Mouse (Mus musculus): ENCODE results near the gene AL731706.2.
A peak's percentile ranks its signal among the peaks of the same experiment; 100 is the strongest.
"Not testable (repeated sequence)": the region's sequence is repeated elsewhere in the genome, so short reads cannot be mapped to it uniquely, and the experiment has no call there.

The AL731706.2 gene

DNA sequence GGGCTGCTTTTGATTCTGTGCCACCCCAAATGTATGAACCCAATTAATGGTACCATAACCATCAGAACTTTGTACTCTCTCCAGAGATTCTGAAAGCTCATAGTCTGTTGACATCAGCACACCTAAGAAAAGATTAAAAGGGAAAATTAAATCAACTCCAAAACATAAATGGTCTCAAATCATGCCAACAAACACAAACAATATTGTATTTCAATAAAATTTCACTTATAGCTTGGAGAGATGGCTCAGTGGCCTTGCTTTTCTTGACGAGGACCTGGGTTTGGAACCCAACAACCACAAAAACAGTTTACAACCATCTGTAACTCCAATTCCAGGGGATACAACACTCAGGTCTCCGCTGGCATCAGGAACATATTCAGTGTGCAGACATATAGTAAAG is at the start of gene AL731706.2:
AL731706.2 (minus strand) TSS at position 101 of the 400 bp plus-strand sequence.
- no peak for DNase-seq (ENCODE audit: low read depth, low spot score)

DNA sequence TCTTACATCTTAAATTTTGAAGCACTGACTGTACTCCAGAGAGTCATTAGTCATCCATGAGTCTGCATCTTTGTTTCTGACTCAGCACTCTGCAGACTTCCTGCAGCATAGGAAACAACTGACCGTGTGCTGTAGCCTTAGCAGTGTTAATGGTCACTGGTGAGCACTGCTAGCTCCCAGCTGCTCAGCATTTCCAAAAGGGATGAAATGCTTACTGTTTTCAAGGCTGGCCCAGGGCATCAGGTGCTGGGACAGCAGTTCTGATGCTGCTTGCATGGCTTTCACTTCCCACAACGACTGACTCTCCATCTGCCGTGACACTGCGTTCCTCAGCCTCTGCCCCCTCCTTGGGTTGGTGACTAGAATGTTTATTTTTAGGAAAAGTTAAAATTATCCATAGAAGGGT is 35.5 kb upstream of the AL731706.2 start:
- peak; percentile 44 for DNase-seq (ENCODE audit: low read depth, low spot score)

DNA sequence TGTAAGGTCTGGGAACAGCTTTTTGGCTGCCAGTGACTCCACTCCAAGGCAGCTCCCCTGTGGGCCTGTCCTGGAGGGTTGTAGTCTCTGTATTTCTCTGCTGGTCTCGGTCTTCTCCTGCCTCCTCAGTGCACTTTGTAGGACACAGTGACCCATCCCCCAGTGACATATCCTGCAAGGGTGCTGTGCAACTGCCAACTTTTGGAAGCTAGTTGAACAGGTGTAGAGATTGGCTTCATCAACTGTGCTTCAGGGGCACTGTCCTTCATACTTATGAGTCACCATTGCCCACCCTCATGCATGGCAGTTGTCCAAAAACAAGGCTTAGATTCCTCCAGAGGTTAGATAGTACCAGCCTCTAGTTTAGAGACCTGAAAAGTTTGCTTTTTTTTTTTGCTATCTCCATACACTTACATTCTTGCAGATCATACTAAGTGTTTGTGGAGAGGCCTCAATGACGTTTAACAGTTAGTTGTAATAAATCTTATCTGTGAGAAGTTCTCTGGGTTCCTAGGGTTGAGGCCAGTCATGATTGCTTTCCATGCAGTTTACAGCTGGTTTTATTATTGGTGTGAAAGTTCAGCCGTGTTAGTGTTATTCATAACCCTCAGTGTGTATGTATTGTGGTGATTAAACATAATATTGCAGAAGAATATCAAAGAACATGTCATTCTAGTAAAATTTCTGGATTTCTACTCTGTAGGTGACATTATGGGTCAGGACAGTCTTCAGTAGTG is 34.9 kb upstream of the AL731706.2 start:
- no peak for DNase-seq (ENCODE audit: low read depth, low spot score)

DNA sequence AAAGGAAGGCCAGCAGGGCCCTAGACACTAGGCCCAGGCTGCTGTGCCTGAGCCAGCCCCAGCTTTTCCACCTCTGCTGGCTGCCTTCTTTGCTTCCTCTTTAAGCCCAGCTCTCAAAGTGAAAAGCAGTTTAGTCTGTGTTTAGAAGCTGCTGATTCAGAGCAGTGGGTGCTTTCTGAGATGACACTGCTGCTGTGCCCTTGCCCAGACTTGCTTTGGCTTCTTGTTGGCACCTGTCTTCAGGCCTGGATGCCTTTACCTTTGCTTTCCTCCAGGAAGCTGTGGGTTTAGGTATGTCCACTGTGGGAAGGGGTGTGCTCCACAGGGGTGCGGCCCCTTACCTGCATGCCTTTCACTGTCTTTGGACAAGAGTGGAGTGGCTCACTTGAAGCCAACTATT is 34.0 kb upstream of the AL731706.2 start:
- no peak for DNase-seq (ENCODE audit: low read depth, low spot score)

DNA sequence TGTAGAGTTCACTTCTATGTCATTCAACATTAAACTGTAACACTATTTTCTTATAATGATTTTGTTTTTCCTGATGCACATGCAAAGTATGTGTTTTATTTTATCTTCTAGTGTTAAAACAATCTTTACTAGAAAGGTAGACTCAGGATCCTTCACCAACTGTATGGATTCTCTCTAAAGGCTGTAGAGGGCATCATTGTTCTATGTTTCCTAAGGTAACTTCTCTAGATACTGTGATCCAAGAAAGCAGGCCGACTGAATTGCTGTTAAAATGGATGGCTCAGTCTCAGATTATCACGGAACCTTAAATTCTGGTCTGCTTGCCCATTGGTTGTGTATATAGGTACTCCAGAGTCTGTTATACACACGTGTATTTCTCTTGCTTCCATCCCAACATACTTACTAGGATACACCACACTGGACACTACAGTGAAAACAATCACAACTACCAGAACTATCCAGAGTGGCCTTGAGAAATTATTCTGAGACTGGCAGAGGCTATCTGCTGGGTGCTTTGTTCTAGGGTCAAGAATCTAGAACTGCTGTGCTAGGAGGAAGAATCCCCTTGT is 28.9 kb upstream of the AL731706.2 start:
- DNase-seq (ENCODE audit: low read depth, low spot score): peak; percentile 41

DNA sequence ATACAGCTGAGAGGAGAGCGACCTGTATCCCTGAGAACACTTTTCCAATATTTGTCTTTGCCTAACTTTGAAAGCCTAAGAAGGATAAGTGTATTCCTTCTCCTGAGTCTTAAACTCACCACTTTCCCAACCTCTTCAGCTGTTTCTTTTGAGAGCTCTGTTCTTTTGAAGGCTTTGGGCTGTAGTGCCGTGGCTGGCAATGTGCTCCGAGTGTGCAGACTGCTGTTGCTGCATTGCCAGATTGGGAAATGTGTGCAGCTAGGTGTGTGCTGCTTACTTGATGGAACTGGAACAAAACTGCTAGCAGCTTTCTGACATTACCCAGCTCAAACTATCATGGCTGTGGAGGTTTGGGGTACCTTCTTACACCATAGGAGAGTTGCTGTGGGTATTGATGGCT is 27.5 kb upstream of the AL731706.2 start:
- DNase-seq (ENCODE audit: low read depth, low spot score): no peak

DNA sequence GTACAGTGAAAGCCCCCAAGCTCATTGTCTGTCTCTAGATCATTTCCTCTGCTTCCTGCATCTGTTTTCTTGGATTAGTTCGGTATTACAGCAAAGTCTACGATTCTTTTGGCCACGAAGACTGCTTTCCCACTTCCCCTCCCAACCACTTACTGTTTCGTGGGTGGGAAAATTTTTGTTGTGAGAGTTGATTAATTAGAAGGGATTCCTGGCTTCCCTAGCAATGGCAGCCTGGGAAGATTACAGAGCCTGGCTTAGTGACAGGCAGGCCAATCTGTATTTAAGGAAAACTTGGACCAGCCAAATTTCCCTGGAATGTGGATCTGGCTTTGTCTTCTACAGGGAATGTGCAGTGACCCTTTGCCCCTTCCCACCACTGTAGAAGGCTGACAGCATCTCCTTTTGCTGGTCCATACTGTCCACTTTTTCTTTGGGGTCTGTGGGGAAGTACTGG is 26.5 kb upstream of the AL731706.2 start:
- no peak for DNase-seq (ENCODE audit: low read depth, low spot score)

DNA sequence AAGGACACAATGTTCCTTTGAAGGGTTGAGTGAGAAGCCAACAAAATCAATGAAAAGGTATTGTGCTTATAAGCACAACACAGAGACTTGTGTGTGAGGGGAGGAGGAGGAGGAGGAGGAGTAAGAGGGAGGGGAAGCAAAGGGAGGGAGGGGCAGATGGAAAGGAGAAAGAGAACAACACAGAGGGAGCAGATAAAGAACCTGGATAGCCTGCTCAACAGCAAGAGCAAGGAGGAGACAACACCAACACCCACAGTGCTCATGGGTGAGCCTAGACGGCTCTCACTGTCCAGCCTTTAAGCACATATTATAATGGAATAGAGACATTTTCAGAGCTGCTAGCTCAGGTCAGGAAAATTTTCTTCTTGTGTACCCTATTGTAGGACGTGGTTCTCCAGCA is 23.8 kb upstream of the AL731706.2 start:
- DNase-seq (ENCODE audit: low read depth, low spot score): no peak

DNA sequence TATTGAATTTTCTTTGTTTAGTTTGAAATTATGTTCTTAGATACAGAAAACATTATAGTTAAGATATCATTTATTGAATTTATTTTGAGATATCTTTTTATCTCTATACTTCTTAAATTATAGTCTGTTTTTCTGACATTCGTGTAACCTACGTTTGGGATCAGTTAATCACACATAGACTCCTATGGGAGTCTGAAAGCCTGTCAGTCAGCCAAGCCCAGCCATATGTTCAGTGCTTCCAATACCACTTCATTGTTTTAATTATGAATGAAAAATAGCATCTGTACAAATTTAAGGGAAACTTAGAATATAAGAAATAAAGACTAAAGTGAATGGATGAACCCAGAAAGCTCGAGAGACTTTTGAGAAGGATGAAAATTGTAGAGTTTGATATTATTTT is 23.1 kb upstream of the AL731706.2 start:
- no peak for DNase-seq (ENCODE audit: low read depth, low spot score)

DNA sequence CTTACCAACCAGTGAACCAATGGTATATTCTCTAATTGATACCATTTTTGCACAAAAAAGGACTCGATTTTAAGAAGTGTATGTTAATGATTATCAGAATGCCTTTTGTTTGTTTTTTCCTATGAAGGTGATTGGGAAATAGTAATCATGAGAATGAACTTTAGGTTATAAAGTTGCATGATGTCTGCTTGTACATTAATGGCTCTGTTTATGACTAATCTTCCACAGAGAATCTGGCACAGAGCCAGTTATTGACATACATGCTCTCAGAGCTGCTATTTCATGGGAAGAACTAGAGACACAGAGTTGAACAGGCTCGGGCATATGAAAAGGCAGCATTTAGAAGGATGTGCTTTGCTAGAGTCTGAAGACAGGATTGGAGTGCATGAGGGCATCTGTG is 10.7 kb upstream of the AL731706.2 start:
- DNase-seq (ENCODE audit: low read depth, low spot score): no peak

DNA sequence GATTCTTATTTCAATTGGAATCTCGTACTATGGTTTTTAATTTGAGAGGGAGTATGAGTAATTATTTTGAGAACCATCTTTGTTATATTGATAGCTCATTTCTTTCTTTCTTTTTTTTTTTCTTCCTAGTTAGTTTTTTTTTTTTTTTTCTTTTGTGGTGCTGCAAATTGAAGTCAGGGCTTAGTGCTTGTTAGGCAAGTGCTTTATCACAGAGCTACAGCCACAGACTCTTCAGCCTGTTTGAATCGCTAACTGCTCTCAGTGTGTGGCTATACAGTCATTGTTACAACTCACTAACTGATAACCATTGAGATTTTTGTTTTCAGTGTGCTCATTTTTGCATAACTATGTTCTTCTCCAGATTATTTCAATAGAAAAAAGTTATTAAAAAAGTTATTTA is 9.0 kb upstream of the AL731706.2 start:
- no peak for DNase-seq (ENCODE audit: low read depth, low spot score)

DNA sequence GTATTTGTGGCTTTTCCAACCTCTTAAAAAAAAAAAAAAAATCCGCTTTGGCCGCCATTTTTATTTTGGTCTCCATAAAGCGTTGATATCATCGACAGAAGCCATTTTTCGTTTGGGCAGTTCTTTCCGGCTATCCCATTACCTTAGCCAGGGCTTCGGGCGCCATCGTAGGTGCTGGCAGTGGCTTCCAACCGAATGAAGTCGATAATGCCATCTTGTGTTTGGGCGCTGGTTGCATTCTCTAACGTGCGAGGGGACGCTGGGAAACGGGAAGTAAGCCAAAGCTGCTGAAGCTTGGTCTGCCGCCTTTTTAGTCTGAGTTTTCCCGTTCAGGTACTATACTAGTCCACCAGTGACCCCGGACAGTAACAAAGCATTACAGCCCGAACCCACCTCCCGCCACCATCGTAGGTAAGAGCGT is 6.5 kb upstream of the AL731706.2 start:
- DNase-seq (ENCODE audit: low read depth, low spot score): peak; percentile 99

DNA sequence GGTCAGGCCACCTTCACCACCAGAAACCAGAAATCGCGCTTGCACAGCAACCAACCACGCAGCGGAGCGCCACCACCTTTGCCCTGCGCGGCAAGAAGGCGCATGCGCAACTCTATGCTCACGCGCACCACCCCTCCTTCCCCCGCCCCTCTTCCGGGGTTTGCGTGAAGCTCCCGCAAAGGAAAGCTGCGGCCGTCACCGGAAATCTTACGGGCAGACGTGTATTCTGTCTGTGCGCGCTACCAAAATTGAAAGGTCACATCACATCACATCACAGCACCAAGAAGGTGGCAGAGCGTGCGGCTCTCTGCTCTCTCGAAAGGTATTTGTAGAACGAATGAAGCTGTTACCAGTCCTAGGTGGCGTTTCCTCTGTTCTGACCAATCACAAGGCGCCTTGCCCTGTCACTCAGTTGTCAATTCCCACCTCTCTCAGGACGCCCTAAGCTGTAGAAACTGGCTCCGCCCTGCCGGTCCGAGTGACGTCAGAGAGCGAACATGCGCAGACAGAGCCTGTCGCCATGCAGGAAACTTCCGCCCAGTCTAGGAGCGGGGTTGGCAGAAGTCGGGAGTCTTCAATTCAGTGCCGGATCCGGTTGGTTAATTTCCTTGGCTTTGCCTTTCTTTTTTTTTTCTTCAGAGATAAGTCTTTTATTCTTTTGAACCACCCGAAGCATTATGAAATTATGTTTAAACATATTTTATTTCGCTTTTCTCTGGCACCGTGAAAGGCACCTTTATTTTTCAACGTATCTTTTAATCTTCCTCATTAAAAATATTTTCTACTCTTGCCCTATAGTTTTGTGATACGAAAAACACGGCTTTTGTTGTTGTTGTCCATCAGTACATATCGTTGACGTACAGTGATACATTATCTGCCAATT is 5.8 kb upstream of the AL731706.2 start, which contains the start of the genes Slx4ip, AL731706.1 and Mkks:
Slx4ip (plus strand) TSS at position 151 of the 883 bp plus-strand sequence.
AL731706.1 (minus strand) TSS at position 322 of the 883 bp plus-strand sequence.
Mkks (minus strand) TSS at position 322 of the 883 bp plus-strand sequence.
- peak; percentile 100 for DNase-seq (ENCODE audit: low read depth, low spot score)

DNA sequence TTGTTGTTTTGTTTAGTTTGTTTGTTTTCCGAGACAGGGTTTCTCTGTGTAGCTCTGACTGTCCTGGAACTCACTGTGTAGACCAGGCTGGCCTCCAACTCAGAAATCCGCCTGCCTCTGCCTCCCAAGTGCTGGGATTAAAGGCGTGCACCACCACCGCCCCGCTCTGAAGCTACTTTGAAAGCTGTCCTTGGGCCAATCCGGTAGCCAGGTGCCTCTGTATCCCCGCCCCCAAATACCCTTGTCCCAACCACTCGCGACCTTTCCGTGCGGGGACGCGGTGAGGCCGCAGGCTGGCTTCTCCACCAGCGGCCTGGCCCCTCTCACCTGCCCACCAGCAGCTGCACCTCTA is 5.2 kb upstream of the AL731706.2 start:
- DNase-seq (ENCODE audit: low read depth, low spot score): not testable (repeated sequence)

DNA sequence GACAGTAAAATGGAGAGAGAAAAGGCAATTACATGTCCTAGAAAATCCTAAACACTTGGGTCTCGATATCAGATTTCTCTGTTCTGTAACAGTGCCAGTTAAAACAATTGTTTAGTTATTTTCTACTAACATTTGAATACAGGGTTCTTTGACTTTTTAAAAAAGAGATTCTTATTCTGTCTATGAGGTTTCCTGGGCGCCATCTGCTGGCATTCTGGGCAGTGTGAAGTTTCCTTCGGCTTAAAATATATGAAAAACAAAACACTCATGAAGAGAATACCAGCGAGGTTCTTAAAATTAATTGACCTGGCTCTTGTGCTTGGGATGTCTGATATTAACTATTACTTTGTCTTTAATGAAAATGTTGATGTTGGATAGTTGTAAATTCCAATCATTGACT is 1.4 kb upstream of the AL731706.2 start:
- DNase-seq (ENCODE audit: low read depth, low spot score): peak; percentile 22

DNA sequence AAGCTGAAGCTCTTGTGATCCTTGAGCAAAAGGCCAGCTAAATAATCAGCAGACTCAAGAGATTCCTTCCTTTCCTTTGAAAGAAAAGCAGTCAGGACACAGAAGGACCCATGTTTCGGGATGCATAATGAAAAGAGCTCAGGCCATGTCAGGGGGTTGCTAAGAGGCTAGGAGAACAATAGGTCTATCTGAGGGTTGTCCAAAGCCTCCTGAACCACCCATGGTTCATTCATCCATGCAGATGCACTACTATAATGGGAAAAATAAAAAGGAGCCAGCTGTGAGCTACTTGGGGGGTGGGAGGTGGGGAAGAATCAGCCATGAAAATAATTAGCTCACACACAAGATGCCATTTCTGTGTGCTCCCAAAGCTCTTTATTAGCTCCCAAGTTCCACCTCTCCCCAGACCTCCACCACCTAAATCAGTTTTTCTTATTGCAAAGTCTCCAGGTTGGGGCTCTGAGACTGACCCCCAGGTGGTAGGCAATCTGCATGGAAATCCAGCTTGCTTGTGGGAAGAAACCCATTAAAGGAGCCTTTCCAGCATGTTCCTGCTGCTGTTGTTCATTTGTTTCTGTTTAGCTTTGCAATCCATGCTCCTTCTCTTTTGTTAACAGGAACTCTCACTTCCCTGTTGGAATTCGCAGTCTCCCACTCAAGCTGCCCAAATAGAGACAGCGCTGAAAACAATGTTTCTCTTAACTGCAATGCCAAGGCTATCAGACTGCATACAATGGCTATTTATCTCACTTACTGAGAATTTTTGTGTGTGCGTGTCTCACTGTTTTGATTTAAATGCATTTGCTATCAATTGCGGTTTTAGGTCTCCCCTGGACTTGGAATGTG is 30.7 kb downstream of the AL731706.2 start:
- DNase-seq (ENCODE audit: low read depth, low spot score): peak; percentile 8

DNA sequence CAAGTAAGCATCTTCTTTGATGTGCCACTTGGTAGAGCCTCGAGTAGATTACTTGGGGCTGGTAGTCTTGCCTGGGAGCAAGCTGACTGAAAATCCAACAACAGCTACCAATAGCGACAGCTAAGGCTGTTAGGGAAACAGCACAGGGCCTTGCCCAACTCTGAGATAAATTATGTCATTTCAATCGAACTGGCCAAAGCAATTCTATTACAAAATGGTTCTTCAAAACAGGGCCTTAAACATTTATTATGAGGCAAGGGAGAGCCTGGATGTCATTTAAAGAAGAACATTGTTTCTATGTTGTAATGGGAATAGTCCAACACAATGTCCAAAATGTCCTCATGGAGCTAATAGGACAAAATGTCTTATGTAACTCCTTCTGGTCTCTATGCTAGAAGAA is 35.1 kb downstream of the AL731706.2 start:
- no peak for DNase-seq (ENCODE audit: low read depth, low spot score)

DNA sequence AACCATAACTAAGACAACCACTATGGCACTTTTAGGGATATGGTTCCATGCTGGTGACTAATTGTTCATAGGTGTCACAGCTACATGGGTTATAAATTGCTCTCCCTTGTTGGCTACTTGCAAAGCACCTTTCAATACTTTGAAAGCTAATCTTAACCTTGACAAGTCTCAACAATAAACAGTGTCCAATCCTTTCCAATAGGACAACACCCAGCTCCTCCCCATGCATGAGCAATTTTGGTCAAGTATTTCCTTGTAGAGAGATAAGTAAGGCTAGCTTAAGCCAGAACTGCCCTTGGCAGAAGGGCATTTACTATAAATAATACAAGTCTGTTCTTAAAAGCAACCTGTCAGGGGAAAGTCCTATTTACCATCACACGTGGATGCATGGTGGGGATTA is 47.5 kb downstream of the AL731706.2 start:
- no peak for DNase-seq (ENCODE audit: low read depth, low spot score)

DNA sequence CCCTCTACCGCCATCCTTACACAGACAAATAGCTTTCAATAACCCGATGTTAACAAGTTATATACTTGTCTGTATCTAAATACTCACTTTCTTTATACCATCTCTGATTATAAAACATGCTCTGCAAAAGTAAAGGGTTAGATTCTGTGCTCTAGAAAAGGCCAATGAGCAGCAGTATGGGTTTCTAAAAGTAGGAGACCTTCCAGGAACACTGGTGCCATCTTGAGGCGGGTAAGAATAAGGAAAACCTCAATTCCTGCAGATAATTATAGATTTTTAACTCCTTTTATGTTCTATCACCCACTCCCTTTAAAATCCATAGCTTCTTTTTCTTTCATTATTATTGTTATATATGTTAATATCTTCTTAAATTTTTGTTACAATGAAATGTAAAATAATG is 49.6 kb downstream of the AL731706.2 start:
- DNase-seq (ENCODE audit: low read depth, low spot score): peak; percentile 32
